Mouse (Mus musculus) ES-E14 (cell line): ENCODE data around the gene Cbfa2t2. TPM values are rescaled to one million over a fixed set of nuclear protein-coding genes. Genes with fewer than 3 reads are reported as not detected.

ENCODE experiments used
- DNase-seq: peaks from one replicate; pipeline ENCODE4 v3.0.0-alpha.2; 2013; ENCODE audit warnings: low read depth, low spot score
- H3K27ac ChIP-seq: 2 replicates; pipeline ENCODE4 v1.5.1; 2012; ENCODE audit warnings: low read depth, mild to moderate bottlenecking, low read length, moderate library complexity, mixed read lengths; ENCODE audit not compliant: poor library complexity, insufficient read depth, severe bottlenecking
- H3K36me3 ChIP-seq: 2 replicates; pipeline ENCODE4 v1.6.1; 2012; ENCODE audit warnings: mild to moderate bottlenecking, low read length, moderate library complexity, mixed read lengths; ENCODE audit not compliant: control insufficient read depth, poor library complexity, insufficient read depth, severe bottlenecking
- H3K4me1 ChIP-seq, 2 experiments: fragments of 150-350 bp in 1 of 2; sonication (generic) in 1 of 2; 2 replicates each; pipeline ENCODE4 v1.6.1; 2012; ENCODE audit warnings: low read length in 2 of 2, mild to moderate bottlenecking in 1 of 2, mixed read lengths in 1 of 2; ENCODE audit not compliant: control insufficient read depth in 2 of 2, insufficient read depth in 2 of 2, poor library complexity in 1 of 2
- H3K4me3 ChIP-seq, 2 experiments: fragments of 150-350 bp in 1 of 2; sonication (generic) in 1 of 2; 2 replicates each; pipeline ENCODE4 v1.5.1; 2012; ENCODE audit warnings: low read length in 2 of 2, low read depth in 1 of 2, mild to moderate bottlenecking in 1 of 2, mixed read lengths in 1 of 2; ENCODE audit not compliant: insufficient read depth in 1 of 2, poor library complexity in 1 of 2, severe bottlenecking in 1 of 2
- H3K9ac ChIP-seq: 2 replicates; pipeline ENCODE4 v1.6.1; 2012; ENCODE audit warnings: low read depth, mild to moderate bottlenecking, low read length, mixed read lengths; ENCODE audit not compliant: poor library complexity, insufficient read depth, severe bottlenecking
- H3K9me3 ChIP-seq: fragments of 150-350 bp; sonication (generic); 2 replicates; pipeline ENCODE4 v1.6.1; 2012; ENCODE audit warnings: low read depth, mild to moderate bottlenecking, low read length; ENCODE audit not compliant: control insufficient read depth, insufficient read depth
- CHD2 ChIP-seq: IDR thresholded peaks from 2 replicates; pipeline ENCODE4 v1.6.1; 2014; ENCODE audit warnings: mild to moderate bottlenecking, low read depth, low read length, inconsistent platforms
- HCFC1 ChIP-seq: IDR thresholded peaks from 2 replicates; pipeline ENCODE4 v1.6.1; 2012; ENCODE audit warnings: low read length, inconsistent platforms, borderline replicate concordance; ENCODE audit not compliant: insufficient read depth
- MAFK ChIP-seq: IDR thresholded peaks from 2 replicates; pipeline ENCODE4 v1.6.1; 2014; ENCODE audit warnings: mild to moderate bottlenecking, low read depth, low read length, inconsistent platforms; ENCODE audit not compliant: insufficient read depth
- ZC3H11A ChIP-seq: IDR thresholded peaks from 2 replicates; pipeline ENCODE4 v1.6.1; 2012; ENCODE audit warnings: low read depth, mild to moderate bottlenecking, inconsistent platforms, low read length, borderline replicate concordance
- ZNF384 ChIP-seq: IDR thresholded peaks from 2 replicates; pipeline ENCODE4 v1.6.1; 2012; ENCODE audit warnings: low read depth, low read length, inconsistent platforms
- in situ Hi-C, 2 experiments: fragments of 600-800 bp; cut with MboI; formaldehyde crosslinking; loops; one replicate each; pipeline ENCODE4 v1.15.1; 2025; ENCODE audit warnings: low sequenced_read_pairs in 2 of 2, inconsistent platforms in 1 of 2; ENCODE audit not compliant: unreplicated experiment in 2 of 2
- total RNA-seq: library from RNA; depleted of rRNA; stranded (reverse); fragments of 300-350 nt; gene quantifications from 2 replicates; pipeline ENCODE4 v1.2.3, GENCODE M21; 2012

Cbfa2t2 gene
- total RNA-seq, 1 experiment: 37.6 TPM

DNA sequence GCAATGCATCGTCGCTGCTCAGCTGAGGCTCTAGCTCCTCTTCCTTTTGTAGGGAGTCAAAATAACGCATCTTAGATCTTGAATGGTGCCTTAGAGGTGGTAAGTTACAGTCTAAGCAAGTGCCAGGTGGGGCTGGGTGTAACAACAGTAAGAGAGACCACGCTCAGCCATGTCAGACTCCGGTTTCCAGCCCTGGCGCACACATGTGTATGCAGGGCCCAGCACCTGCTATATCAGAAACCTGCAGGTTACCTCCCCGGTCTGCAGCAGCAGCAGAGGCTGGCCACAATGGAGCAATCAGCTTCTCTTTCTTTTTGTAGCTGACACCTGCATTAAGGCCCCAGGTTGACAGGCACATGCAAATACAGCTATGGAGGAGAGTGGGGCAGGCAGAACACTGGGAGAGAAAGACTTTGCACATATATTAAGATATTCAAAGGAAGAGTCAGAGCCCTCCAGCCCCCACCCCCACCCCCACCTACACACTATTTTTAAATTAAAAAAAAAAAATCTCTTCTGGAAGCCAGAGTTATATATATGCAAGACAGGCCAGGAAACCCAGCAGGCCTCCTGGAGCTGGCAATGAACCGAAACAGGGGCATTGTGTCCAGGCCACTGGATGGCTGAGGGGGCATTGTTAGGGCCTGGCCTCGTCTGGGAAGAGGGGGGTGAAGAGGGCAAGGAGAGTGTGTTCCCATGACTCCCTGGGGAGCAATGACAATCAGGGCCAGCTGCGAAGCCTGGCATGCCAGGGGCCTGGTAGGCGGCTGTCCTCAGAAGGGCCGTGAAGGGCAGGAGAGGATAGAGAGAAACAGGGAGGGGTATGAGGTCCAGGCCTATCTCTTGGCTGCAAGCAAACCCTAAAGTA lies 140.8 kb downstream of the Cbfa2t2 start:
- DNase-seq: no peak

DNA sequence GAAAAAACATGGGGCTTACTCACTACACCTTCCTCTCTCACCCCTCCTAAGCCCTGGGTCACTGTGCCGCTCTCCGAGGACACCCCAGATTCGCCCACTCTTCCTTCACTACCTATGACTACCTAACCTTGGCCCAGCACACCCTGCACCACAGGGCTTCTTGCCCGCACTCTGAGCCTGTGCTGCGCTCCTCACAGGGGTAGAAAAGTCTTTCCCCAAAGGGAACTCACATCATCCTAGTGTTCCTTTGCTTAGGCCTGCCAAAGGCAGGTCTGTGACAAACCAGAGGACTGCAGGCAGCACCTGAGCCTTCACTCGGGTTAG lies 141.4 kb downstream of the Cbfa2t2 start:
- TF ChIP-seq ZC3H11A: no peak
- no peak for TF ChIP-seq HCFC1
- no peak for TF ChIP-seq MAFK
- TF ChIP-seq ZNF384: no peak
- TF ChIP-seq CHD2: no peak
- in situ Hi-C loops: no loop called here
- Histone ChIP-seq H3K4me1 (peaks cover 4 to 15% of the 10 kb centered on the region in 2 experiments; a peak in 2 of 4 replicates), H3K4me3 (no peak overlapping the region), H3K36me3 (no peaks in the 10 kb centered on the region), H3K27ac (no peak overlapping the region), H3K9me3 (no peaks in the 10 kb centered on the region), H3K9ac (no peak overlapping the region)
- no peak for DNase-seq

More for the DNA sequence above, 140.8 kb downstream of the Cbfa2t2 start:
- no peaks in the 10 kb centered on the region for H3K36me3 ChIP-seq
- H3K4me1 ChIP-seq: peaks cover 4 to 17% of the 10 kb centered on the region in 2 experiments; a peak in 2 of 4 replicates
- H3K9ac ChIP-seq: peak overlapping the region; percentile 12; the same call in 1 of the 2 replicates
- peak overlapping the region in 1 of 2 experiments; percentile 5; a peak in 1 of 4 replicates for H3K4me3 ChIP-seq
- H3K27ac ChIP-seq: peak overlapping the region; percentile 57
- TF ChIP-seq HCFC1 (no peak), MAFK (no peak), CHD2 (no peak), ZC3H11A (no peak)
- no peaks in the 10 kb centered on the region for H3K9me3 ChIP-seq
- in situ Hi-C loops: no loop called here

DNA sequence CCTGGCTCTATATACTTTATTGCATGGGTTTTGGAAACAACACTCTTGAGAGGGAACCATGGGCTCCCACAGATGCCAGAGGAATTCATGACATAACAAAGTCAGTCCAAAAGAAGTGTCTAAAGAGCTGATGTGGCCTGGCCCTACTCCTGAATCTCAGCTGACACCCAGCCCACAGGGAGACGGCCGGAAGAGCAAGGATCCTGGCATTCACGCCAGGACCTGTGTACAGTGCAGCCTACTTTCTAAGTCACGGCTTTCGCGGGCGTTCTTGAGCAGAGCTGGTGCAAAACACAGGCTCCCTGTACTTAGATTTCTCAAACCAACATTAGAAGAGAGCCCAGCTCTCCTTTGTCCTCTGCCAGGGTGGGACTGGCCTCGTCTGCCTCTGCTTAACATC lies 144.3 kb downstream of the Cbfa2t2 start:
- no peak for DNase-seq
- H3K36me3 ChIP-seq: no peaks in the 10 kb centered on the region
- no peaks in the 10 kb centered on the region for H3K9me3 ChIP-seq
- TF ChIP-seq CHD2 (no peak), MAFK (no peak)
- in situ Hi-C loops: no loop called here
- no peak overlapping the region for H3K9ac ChIP-seq
- no peak overlapping the region for H3K4me3 ChIP-seq
- peaks cover 3 to 22% of the 10 kb centered on the region in 2 experiments; a peak in 2 of 4 replicates for H3K4me1 ChIP-seq
- no peak overlapping the region for H3K27ac ChIP-seq

DNA sequence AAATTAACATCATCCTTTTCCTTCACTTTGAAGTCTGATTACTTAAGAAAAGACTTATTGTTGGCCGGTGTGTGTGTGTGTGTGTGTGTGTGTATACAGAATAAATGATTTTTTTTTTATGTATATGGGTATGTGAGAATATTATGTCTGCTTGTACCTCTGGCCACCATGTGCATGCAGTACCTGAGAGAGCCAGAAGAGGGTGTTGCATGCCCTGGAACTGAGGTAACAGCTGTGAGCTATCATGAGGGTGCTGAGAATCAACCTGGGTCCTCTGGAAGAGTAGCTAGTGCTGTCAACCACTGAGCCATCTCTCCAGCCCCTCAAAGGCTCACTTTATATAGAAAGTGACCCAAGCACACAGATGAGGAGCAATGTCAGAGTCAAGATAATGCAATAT lies 145.1 kb downstream of the Cbfa2t2 start:
- in situ Hi-C loops: no loop called here
- no peak overlapping the region for H3K9ac ChIP-seq
- TF ChIP-seq ZC3H11A (no peak), CHD2 (no peak), ZNF384 (no peak), MAFK (no peak), HCFC1 (no peak)

More for the DNA sequence above, 145.1 kb downstream of the Cbfa2t2 start:
- H3K9me3 ChIP-seq: no peaks in the 10 kb centered on the region
- H3K4me3 ChIP-seq: no peak overlapping the region
- DNase-seq: no peak
- H3K4me1 ChIP-seq: peaks cover 1 to 20% of the 10 kb centered on the region in 2 experiments; a peak in 2 of 4 replicates
- no peak overlapping the region for H3K27ac ChIP-seq
- no peaks in the 10 kb centered on the region for H3K36me3 ChIP-seq
